Mouse (Mus musculus) liver, embryonic 14.5 days (tissue): Measurements from ENCODE around the gene Iqsec1.

ENCODE experiments used
- CTCF ChIP-seq: IDR thresholded peaks from 2 replicates; pipeline ENCODE4 v1.5.1; 2016; ENCODE audit warnings: antibody characterized with exemption, low read depth, control low read depth
- EP300 ChIP-seq: IDR thresholded peaks from 2 replicates; pipeline ENCODE4 v1.6.1; 2016; ENCODE audit warnings: antibody characterized with exemption, low read depth

GRCm38 (mm10) chr6:90790901-90791300 is 197.6 kb downstream of the Iqsec1 start:
- TF ChIP-seq CTCF (no peak), EP300 (no peak)
